Mouse (Mus musculus): ENCODE measurements at regions not wholly inside any gene's neighbourhood (a gene's known extent, or its start where the extent isn't known, plus 50 kb on each side); places are given as distances from the start of the nearest gene placed in this dataset.

GRCm38 (mm10) chr15:69165482-69165801, 2664.7 kb upstream of the Lrrc6 start:
- Histone ChIP-seq H3K36me3 (replicated peaks; ENCODE audit: control insufficient read depth, insufficient read depth, low read depth, low read length) (no peaks in the 10 kb centered on the region), H3K9ac (replicated peaks; ENCODE audit: low read length) (no peak overlapping the region), H3K4me2 (ENCODE audit: low read depth, low read length) (no peak overlapping the region), H3K4me3 (ENCODE audit: low read depth, low read length) (no peak overlapping the region), H3K27ac (replicated peaks; ENCODE audit: low read depth, low read length) (no peak overlapping the region), H3K9me3 (replicated peaks; ENCODE audit: control insufficient read depth, low read length) (no peaks in the 10 kb centered on the region), H3K27me3 (ENCODE audit: control insufficient read depth, insufficient read depth, low read length) (no peaks in the 10 kb centered on the region), H3K4me1 (ENCODE audit: control insufficient read depth, insufficient read depth, low read length) (no peaks in the 10 kb centered on the region)
- WGBS = 77% methylated on average over 3 of the region's 3 CpGs
- no peak for DNase-seq (ENCODE audit: low spot score)
- 0 out of 2 replicates have a peak, but pooled peaks have one; percentile 44 for ATAC-seq (replicated peaks; ENCODE audit: insufficient number of reproducible peaks, low FRiP score, low TSS enrichment, low read depth)

DNA sequence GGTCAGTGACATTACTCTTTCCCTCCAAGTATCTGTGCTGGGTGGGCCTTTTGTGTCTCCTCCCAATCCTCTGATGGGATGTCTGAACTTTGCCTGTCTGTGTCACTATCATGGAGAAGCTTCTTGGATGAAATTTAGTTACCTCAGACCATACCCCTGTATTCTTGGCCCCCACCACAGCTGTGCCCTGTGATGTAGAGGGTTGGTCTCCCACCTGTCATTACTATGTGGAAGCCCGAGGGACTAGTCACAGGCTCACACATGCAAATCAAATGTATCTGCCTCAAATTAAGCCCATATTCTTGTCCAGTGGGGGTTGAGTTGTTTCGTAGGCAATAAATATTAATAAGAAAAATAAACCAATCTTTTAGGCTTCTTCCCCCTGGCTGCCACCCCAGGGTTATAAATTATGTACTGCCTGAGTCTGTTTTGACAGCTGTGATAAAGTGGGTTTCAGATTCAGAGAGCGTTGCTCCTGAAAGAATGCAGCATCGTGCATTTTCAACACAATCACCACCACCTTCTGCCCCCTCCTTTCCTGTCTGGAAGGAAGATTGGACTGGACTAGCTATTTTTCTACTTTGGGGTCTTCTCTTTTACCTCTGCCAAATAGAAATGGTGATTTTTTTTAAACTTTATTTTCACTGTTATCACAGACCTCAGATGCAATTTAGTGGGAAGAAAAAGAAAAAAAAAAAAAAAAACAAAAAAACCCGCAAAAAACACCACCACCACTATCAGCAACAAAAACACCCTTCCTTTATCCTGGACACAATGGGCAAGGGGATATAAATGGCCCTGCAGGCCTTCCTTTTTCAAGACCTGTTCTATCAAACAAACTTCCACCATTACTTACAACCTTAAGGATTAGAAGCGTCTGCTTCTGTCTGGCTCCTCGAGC, 2664.1 kb upstream of the Lrrc6 start:
- ATAC-seq (replicated peaks; ENCODE audit: insufficient number of reproducible peaks, low FRiP score, low TSS enrichment, low read depth) = peak; percentile 78; the same call in 1 of the 2 replicates

GRCm38 (mm10) chr15:69161036-69161435, 2660.3 kb upstream of the Lrrc6 start:
- Histone ChIP-seq H3K4me3 (ENCODE audit: low read depth, low read length) (no peak overlapping the region), H3K27me3 (ENCODE audit: control insufficient read depth, insufficient read depth, low read length) (no peaks in the 10 kb centered on the region), H3K36me3 (replicated peaks; ENCODE audit: control insufficient read depth, insufficient read depth, low read depth, low read length) (no peaks in the 10 kb centered on the region), H3K4me2 (ENCODE audit: low read depth, low read length) (no peak overlapping the region), H3K27ac (replicated peaks; ENCODE audit: low read depth, low read length) (no peak overlapping the region), H3K9me3 (replicated peaks; ENCODE audit: control insufficient read depth, low read length) (no peaks in the 10 kb centered on the region), H3K4me1 (ENCODE audit: control insufficient read depth, insufficient read depth, low read length) (no peaks in the 10 kb centered on the region), H3K9ac (replicated peaks; ENCODE audit: low read length) (no peak overlapping the region)
- 86% methylated on average over 5 of the region's 5 CpGs for WGBS
- DNase-seq (ENCODE audit: low spot score) (no peak), ATAC-seq (replicated peaks; ENCODE audit: insufficient number of reproducible peaks, low FRiP score, low TSS enrichment, low read depth) (no peak)

More for the DNA sequence above, 2664.1 kb upstream of the Lrrc6 start:
- Histone ChIP-seq H3K27me3 (ENCODE audit: control insufficient read depth, insufficient read depth, low read length) (no peaks in the 10 kb centered on the region), H3K4me2 (ENCODE audit: low read depth, low read length) (no peak overlapping the region), H3K36me3 (replicated peaks; ENCODE audit: control insufficient read depth, insufficient read depth, low read depth, low read length) (no peaks in the 10 kb centered on the region), H3K27ac (replicated peaks; ENCODE audit: low read depth, low read length) (no peak overlapping the region), H3K4me1 (ENCODE audit: control insufficient read depth, insufficient read depth, low read length) (no peaks in the 10 kb centered on the region), H3K4me3 (ENCODE audit: low read depth, low read length) (no peak overlapping the region), H3K9ac (replicated peaks; ENCODE audit: low read length) (no peak overlapping the region), H3K9me3 (replicated peaks; ENCODE audit: control insufficient read depth, low read length) (no peaks in the 10 kb centered on the region)
- DNase-seq (ENCODE audit: low spot score) = peak; percentile 46
- WGBS = 56% methylated on average over 7 of the region's 7 CpGs

- ATAC-seq (replicated peaks; ENCODE audit: insufficient number of reproducible peaks, low FRiP score, low TSS enrichment, low read depth) (no peak), DNase-seq (ENCODE audit: low spot score) (no peak)
- Histone ChIP-seq H3K4me2 (ENCODE audit: low read depth, low read length) (no peak overlapping the region), H3K4me3 (ENCODE audit: low read depth, low read length) (no peak overlapping the region), H3K4me1 (ENCODE audit: control insufficient read depth, insufficient read depth, low read length) (no peaks in the 10 kb centered on the region), H3K9me3 (replicated peaks; ENCODE audit: control insufficient read depth, low read length) (no peaks in the 10 kb centered on the region), H3K27ac (replicated peaks; ENCODE audit: low read depth, low read length) (no peak overlapping the region), H3K9ac (replicated peaks; ENCODE audit: low read length) (no peak overlapping the region), H3K36me3 (replicated peaks; ENCODE audit: control insufficient read depth, insufficient read depth, low read depth, low read length) (no peaks in the 10 kb centered on the region), H3K27me3 (ENCODE audit: control insufficient read depth, insufficient read depth, low read length) (no peaks in the 10 kb centered on the region)
- WGBS = 76% methylated on average over 5 of the region's 5 CpGs
These were observed 2657.4 kb upstream of the Lrrc6 start for GRCm38 (mm10) chr15:69158124-69158523.
